Comparison of ENCODE assay signal across 10 mouse cellular contexts in the genomic region with DNA sequence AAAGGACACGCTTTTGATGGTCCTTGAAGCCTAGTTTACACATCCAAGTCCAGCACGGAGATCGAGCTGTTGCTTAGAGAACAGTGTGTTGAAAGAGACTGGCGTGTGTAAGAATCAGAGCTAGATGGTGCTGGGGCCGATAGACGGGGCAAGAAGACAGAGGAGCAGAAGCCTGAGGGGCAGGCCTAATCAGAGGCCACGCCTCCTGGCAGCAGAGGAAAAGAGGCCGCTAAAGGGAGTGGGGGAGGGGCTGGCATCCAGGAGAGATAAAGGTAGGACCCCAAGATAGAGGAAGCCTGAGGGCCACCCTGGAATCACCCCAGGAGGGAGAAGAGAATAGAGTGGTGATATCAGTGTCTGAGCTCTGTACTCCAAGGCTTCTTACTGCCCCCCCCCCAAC. TPM values are rescaled to one million over a fixed set of nuclear protein-coding genes. Genes with fewer than 3 reads are reported as not detected.
DNase-seq lines count a peak whose midpoint lies in the region; ATAC-seq and TF ChIP-seq lines count a peak whose summit lies in the region.
"Had no signal": no experiment of that assay in that cellular context is flagged by ENCODE, and none has a peak within 500 bp of the region (broad histone marks: within the 10 kb centered on the region; RNA-seq: fewer than 3 reads in every experiment).

No protein-coding gene starts in this region.

- no peak for ATAC-seq in liver, embryonic 12.5 days
- peak; percentile 22 for ATAC-seq in forebrain, embryonic 13.5 days
- 0 out of 2 replicates have a peak, but pooled peaks have one; percentile 9 for ATAC-seq in midbrain, embryonic 14.5 days (ENCODE audit: low FRiP score, low TSS enrichment)
- ATAC-seq: activated CD4-positive, CD25-positive, alpha-beta regulatory T cell, adult 4 months; inflammation-experienced regulatory T-cells, adult 6 months had no signal

- H3K9me3 ChIP-seq in liver, embryonic 12.5 days (replicated peaks), result no peaks in the 10 kb centered on the region
- no peaks in the 10 kb centered on the region for H3K9me3 ChIP-seq in forebrain, embryonic 13.5 days (replicated peaks)
- H3K9me3 ChIP-seq in midbrain, embryonic 14.5 days (ENCODE audit: control insufficient read depth, low read length), result no peaks in the 10 kb centered on the region

- H3K4me1 ChIP-seq in liver, embryonic 12.5 days, result peaks cover 21% of the 10 kb centered on the region
- H3K4me1 ChIP-seq in forebrain, embryonic 13.5 days, result peaks cover 45% of the 10 kb centered on the region
- peaks cover 26% of the 10 kb centered on the region for H3K4me1 ChIP-seq in midbrain, embryonic 14.5 days (ENCODE audit: control insufficient read depth, insufficient read depth, low read length)

- no peak for TF ChIP-seq POLR2A in brain, embryonic 14.5 days (IDR thresholded peaks at IDR 0.05; ENCODE audit: borderline replicate concordance, extremely low read depth, insufficient read depth, insufficient read length, poor library complexity, severe bottlenecking)

- no peak for TF ChIP-seq CTCF in brain, embryonic 14.5 days (IDR thresholded peaks at IDR 0.05; ENCODE audit: borderline replicate concordance, extremely low read depth, insufficient read depth, insufficient read length)

- no peak overlapping the region for H3K4me2 ChIP-seq in liver, embryonic 12.5 days
- H3K4me2 ChIP-seq in forebrain, embryonic 13.5 days, result peak overlapping the region; percentile 38
- H3K4me2 ChIP-seq in midbrain, embryonic 14.5 days (ENCODE audit: low read length), result no peak overlapping the region

- H3K36me3 ChIP-seq in liver, embryonic 12.5 days, result no peaks in the 10 kb centered on the region
- no peaks in the 10 kb centered on the region for H3K36me3 ChIP-seq in forebrain, embryonic 13.5 days (ENCODE audit: poor library complexity, severe bottlenecking)
- H3K36me3 ChIP-seq in midbrain, embryonic 14.5 days (ENCODE audit: control insufficient read depth, insufficient read depth, low read length), result no peaks in the 10 kb centered on the region

- H3K27me3 ChIP-seq in liver, embryonic 12.5 days (replicated peaks), result peaks cover 80% of the 10 kb centered on the region
- H3K27me3 ChIP-seq in forebrain, embryonic 13.5 days, result peaks cover 13% of the 10 kb centered on the region
- peaks cover 14% of the 10 kb centered on the region for H3K27me3 ChIP-seq in midbrain, embryonic 14.5 days (ENCODE audit: control insufficient read depth, insufficient read depth, low read length)

- H3K27ac ChIP-seq in liver, embryonic 12.5 days, result no peak overlapping the region
- peak overlapping the region; percentile 80 for H3K27ac ChIP-seq in forebrain, embryonic 13.5 days
- 0 out of 2 replicates have a peak overlapping the region, but pooled peaks have one; percentile 39 for H3K27ac ChIP-seq in midbrain, embryonic 14.5 days (replicated peaks; ENCODE audit: low read depth, low read length)

- H3K9ac ChIP-seq in liver, embryonic 12.5 days, result no peak overlapping the region
- no peak overlapping the region; the same call in 1 of the 2 replicates for H3K9ac ChIP-seq in forebrain, embryonic 13.5 days
- no peak overlapping the region for H3K9ac ChIP-seq in midbrain, embryonic 14.5 days (replicated peaks; ENCODE audit: low read length)

- no peak overlapping the region for H3K4me3 ChIP-seq in liver, embryonic 12.5 days
- H3K4me3 ChIP-seq in forebrain, embryonic 13.5 days, result no peak overlapping the region
- no peak overlapping the region for H3K4me3 ChIP-seq in midbrain, embryonic 14.5 days (replicated peaks; ENCODE audit: low read depth, low read length)

- WGBS in liver, embryonic 12.5 days (ENCODE audit: insufficient replicate concordance), result 10% methylated on average over 8 of the region's 8 CpGs
- 7% methylated on average over 8 of the region's 8 CpGs for WGBS in forebrain, embryonic 13.5 days
- WGBS in midbrain, embryonic 14.5 days, result 7% methylated on average over 8 of the region's 8 CpGs

- peak; percentile 38 for DNase-seq in liver
- DNase-seq in brain, embryonic 14.5 days (ENCODE audit: low read depth), result peak; percentile 55
- no peak for DNase-seq in midbrain, embryonic 14.5 days
- DNase-seq in right cerebral cortex, adult 18-20 months, result no peak
- DNase-seq in heart, postnatal 4 days, result no peak
- DNase-seq: thymus, adult 18-20 months had no signal

RNA-seq across cellular contexts. Expression of a gene that starts 34.7 kb away (rescaled TPM):
- 85.0 and 85.2 TPM in 2 replicates for polyA plus RNA-seq in liver, embryonic 12.5 days (2016; fragmentation: Nextera tagmentation; extraction: Ambion mirVana)
- 209 and 213 TPM in 2 replicates for polyA plus RNA-seq in brain, embryonic 14.5 days (2012; rRNA removed)
- 242 and 249 TPM in 2 replicates for polyA plus RNA-seq in forebrain, embryonic 13.5 days (2015; fragmentation: Nextera tagmentation; extraction: Ambion mirVana)
- polyA plus RNA-seq in midbrain, embryonic 14.5 days (2014; fragmentation: Nextera tagmentation; extraction: Ambion mirVana), result 244 and 263 TPM in 2 replicates
- 100 to 1,000 TPM; 111 to 112 TPM for total RNA-seq in heart, postnatal 4 days (2021)

RNA-seq across cellular contexts. Expression of a gene that starts 46.0 kb away (rescaled TPM):
- 915 and 936 TPM in 2 replicates for polyA plus RNA-seq in liver, embryonic 12.5 days (2016; fragmentation: Nextera tagmentation; extraction: Ambion mirVana)
- polyA plus RNA-seq in brain, embryonic 14.5 days (2012; rRNA removed), result 458 and 614 TPM in 2 replicates
- polyA plus RNA-seq in forebrain, embryonic 13.5 days (2015; fragmentation: Nextera tagmentation; extraction: Ambion mirVana), result 673 and 749 TPM in 2 replicates
- 921 and 1,195 TPM in 2 replicates for polyA plus RNA-seq in midbrain, embryonic 14.5 days (2014; fragmentation: Nextera tagmentation; extraction: Ambion mirVana)
- total RNA-seq in heart, postnatal 4 days (2021), result 100 to 1,000 TPM; 836 to 917 TPM

Comparison
In these comparisons a context has a peak if more than half of its experiments do, and no peak if none do; other contexts are left out.
1. DNase-seq: peak in liver (single experiment) and brain, embryonic 14.5 days (single experiment); none in midbrain, embryonic 14.5 days (single experiment), right cerebral cortex, adult 18-20 months (single experiment) and heart, postnatal 4 days (single experiment).